Mouse (Mus musculus) cerebellum, adult 2 months (tissue): ENCODE results near the gene Supv3l1.

ENCODE experiments used
- CTCF ChIP-seq: fragments of 200-500 bp; IDR thresholded peaks from 2 replicates; pipeline ENCODE4 v1.5.1; 2011; ENCODE audit warnings: low read depth, mild to moderate bottlenecking, control low read depth, low read length, moderate library complexity, borderline replicate concordance; ENCODE audit not compliant: insufficient read depth
- POLR2A ChIP-seq: fragments of 200-500 bp; IDR thresholded peaks from 2 replicates; pipeline ENCODE4 v1.6.1; 2011; ENCODE audit warnings: low read length, control low read depth, borderline replicate concordance; ENCODE audit not compliant: insufficient read depth

GRCm38 (mm10) chr10:62430427-62430826 lies 19.1 kb downstream of the Supv3l1 start:
- TF ChIP-seq POLR2A (no peak), CTCF (no peak)
